Mouse (Mus musculus): ENCODE measurements at regions not wholly inside any gene's neighbourhood (a gene's known extent, or its start where the extent isn't known, plus 50 kb on each side); places are given as distances from the start of the nearest gene placed in this dataset.

GRCm38 (mm10) chr12:9847465-9848205, 277.7 kb downstream of the Osr1 start:
- no peak for DNase-seq

- no peak for DNase-seq
Measured at GRCm38 (mm10) chr12:9855503-9856024, 285.6 kb downstream of the Osr1 start.

GRCm38 (mm10) chr12:9856128-9856621, 286.3 kb downstream of the Osr1 start:
- DNase-seq = no peak

DNA sequence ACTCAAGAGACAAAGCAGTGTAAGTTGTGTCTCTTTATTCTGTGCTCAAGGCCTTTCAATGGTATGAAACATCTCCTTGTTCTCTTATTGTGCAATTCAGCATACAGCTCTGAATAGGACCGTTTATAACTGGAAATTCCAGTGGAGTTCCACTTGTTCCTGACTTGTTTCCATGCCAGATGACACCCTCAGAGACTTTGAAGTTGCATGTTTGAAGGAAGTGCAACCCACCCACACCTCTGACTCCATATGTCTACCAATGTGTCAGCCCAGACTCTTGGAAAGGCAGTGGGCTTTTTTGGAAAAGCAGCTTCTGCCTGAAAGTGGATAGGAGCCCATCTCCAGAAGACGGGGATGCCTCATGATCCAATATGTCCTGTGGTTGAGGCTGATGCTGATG, 288.1 kb downstream of the Osr1 start:
- DNase-seq = no peak

DNA sequence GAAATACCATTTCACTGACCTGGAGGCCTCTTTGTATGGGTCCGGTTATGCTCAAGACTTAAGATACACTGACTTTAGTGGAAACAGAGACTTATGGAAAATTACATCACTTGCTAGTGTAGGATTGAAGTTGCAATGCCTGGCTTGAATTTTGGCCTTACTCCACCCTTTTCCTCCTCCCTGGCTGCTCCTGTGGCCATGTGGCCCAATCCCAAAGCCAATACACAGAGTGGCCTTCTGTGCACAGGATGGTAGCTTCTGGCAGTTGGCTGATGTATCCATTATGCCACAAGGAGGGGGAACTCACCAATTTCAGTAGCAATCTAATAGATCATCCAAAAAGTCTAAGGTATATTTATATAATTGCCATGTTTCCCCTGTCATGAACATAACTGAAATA, 292.4 kb downstream of the Osr1 start:
- DNase-seq = peak; percentile 10

- DNase-seq = peak; percentile 31
Measured at GRCm38 (mm10) chr12:9872236-9872635, 302.3 kb downstream of the Osr1 start.

DNA sequence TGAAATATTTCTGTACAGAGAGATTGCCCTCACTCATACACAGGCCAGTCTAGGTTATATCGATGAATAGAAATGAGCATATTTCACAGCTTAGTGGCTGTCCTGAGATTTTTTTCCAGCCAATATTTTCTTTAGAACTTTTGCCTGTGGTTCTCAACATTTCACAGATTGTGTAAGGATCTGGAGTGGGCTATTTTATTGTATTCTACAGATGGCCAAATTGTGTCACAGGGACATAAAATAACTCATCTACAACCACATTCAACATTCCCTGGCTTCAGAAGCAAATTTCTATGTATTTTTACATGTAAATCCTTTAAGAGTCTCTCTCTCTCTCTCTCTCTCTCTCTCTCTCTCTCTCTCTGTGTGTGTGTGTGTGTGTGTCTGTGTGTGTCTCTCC, 303.3 kb downstream of the Osr1 start:
- no peak for DNase-seq

DNA sequence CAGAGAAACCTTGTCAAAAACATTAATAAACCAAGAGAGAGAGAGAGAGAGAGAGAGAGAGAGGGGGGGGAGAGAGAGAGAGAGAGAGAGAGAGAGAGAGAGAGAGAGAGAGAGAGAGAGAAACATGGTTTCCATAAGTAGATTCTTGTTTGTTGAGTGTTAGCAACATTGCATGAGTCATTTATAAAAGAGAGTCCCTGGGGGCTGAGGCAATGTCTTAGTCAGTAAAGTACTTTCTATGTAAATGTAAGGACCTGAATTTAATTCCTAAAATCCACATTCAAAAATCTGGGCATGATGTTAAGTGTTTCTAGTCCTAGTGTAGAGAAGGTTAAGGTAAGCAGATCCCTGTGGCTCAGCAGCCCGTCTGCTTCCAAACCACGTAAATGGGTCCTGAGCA, 304.9 kb downstream of the Osr1 start:
- no peak for DNase-seq

DNA sequence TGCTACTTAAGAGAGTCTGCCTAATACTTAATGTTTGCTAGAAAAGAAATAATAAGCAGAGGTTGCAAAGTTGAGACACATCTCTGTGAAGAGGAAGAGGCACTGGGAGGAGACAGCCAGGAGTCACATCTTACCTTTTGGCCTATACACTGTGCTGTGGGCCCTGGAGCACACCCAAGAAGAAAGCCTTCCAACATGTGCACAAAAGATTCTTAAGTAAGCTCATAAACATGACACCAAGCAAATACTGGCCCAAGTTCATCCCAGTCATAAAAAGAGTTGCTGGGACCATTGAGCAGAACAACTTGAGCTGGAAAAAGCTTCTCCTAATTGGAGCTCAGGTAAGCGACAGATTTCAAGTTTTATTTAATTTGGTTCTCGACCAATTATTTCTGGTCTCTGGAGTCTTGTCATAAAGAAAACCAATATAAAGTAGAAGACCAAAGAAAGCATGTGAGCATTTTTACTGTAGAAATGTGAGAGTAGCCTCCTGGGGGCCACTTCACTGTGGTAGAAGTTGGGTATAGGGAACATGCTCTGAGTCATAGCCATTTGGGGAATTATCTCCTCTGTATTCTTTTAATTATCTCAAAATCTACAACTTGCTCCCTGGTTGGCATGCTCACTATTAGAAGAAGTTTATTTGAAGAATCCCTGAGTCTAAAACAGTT, 312.2 kb downstream of the Osr1 start:
- DNase-seq = no peak

DNA sequence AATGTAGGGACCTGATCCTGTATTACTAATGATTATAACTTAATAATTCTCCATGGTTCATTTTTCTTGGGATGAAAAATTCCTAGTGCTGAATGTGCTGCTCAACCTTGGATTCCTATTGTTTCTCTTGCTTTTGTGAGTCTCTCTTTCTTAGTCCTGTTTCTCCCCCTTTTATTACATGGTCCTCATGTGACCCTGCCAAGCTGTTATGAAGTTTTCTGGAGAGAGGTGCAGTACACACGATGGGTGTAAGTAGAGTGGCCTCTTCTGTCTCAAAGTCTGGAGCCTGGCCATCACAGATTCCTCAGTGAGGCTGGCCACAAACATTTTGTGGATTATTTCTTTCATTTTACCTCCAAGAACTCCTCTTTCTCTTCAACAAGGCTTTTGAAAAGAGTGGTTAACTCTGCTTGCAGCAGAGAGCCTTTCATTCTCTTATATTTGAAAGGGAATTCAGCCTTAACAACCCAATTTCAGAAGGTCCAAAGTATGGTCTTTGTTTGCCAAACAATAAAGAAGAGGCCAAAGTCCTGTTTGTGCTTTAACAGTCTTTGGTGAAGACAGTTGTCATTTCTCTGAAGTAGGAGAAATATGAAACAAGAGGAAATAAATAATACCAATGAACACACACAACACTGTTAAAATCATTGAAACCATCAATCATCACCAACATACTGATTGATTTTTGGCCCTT, 313.3 kb downstream of the Osr1 start:
- DNase-seq = no peak

DNA sequence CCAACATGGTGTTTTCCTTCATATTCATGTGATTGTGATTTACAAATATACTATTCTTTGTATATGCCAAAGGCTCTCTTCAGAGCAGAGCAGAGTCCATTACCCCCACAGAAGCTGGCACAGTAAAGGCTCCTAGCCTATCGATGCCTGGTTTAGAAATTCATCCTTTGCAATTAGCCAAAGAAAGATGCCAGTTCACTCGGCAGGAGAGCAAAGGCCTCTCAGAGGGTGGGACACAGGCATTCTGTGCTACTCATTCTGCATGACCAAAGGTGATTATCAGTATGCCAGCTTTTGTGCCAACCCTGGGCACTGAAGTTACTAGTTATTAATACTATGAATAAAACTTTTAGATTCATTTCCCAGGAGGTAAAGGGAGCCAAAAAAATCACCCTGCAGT, 324.6 kb downstream of the Osr1 start:
- no peak for DNase-seq

GRCm38 (mm10) chr12:9897980-9898379, 328.1 kb downstream of the Osr1 start:
- no peak for DNase-seq

- DNase-seq = no peak
Measured at GRCm38 (mm10) chr12:9898420-9898819, 328.5 kb downstream of the Osr1 start.

DNA sequence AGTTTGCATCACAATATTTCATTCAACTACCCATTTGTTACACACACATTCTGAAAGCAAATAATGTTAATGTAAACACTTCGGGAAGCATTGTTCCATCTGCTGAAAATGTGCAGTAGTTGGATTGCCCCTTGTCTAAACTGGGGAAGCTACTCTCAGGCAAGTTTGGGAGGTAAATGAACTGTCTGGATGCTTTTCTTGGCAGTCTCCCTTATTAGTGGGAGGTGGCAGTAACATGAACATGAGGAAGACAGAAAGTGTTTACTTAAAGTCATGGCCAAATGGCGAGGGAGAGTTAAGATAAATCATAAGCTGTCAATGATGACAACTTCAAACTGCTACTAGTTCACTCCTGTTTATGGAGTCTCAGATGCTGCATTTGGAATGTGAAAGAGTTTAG, 332.0 kb downstream of the Osr1 start:
- no peak for DNase-seq

DNA sequence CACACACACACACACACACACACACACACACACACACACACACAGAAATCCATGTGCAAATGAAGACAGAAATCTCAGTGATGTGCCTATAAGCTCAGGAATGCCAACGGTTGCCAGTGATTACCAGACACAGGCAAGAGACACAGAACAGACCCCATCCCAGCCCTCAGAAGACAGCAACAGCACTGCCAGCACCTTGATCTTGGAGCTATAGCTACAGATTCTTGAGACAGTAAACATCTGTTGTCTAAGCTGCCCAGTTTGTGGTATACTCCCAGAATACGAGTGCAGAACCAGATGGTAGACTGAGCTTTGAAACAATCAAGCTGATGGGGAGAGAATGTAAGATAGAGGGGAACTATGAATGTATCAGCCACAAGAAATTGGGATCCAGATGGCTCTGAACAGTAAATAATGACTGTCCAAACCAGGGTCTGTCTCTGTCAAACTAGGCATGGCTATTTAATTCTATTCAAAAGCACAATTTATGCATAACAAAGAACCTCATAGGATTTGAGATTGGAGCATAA, 333.9 kb downstream of the Osr1 start:
- DNase-seq = no peak

DNA sequence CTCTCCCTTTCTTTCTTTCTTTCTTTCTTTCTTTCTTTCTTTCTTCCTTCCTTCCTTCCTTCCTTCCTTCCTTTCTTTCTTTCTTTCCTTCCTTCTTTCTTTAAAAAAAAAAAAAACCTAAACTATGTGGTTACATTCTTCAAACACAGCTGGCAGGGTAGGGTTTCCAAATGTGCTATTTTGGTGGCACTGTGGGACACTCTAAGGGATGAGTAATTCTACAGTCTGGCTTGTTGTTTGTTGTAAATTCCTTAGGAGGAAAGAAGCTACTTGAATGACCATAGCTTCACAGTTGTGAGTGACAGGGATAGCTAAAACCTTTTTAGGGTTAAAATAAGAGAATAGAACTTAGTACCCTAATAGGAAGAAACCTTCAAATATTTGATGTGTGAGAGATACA, 342.4 kb downstream of the Osr1 start:
- DNase-seq = no peak

- DNase-seq = no peak
Measured at GRCm38 (mm10) chr12:9915726-9916140, 345.8 kb downstream of the Osr1 start.

DNA sequence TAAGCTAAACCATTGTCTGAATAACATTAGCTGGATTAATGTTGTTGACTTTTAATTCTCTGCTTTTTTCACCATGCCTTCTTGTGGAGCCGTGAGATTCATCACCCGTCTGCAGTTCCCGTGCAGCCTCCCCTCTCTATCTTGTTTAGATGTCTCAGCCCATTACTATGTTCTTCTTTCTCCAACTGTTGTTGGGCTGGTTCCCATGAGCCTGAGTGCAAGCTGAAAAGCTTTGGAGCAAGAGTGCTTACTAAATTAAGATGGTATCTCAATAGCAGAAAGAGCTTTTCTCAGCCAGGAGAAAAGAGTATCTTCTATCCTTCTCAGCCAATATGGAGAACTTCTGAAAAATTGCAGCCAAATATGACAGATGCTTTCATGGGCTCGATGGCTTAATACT, 348.1 kb downstream of the Osr1 start:
- DNase-seq = no peak

DNA sequence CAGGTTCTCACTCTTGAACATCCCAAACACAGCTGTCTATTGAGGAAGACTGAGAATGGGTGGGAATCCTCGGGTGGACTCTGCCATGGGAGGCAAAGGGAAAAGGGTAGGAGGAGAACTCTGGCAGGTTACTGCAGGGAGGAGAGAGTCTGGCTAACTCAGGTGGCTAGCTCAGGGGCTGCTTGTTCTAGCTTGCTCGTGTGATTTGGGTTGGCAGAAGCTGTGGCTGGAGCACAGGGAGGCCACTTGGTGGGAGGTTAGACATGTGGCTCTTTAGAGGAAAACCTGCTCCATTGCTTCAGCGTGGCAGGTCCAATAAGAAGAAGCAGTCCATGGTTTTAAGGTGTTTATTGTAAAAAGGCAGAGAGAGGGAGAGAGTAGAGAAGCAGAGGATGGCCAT, 349.1 kb downstream of the Osr1 start:
- DNase-seq = peak; percentile 6

DNA sequence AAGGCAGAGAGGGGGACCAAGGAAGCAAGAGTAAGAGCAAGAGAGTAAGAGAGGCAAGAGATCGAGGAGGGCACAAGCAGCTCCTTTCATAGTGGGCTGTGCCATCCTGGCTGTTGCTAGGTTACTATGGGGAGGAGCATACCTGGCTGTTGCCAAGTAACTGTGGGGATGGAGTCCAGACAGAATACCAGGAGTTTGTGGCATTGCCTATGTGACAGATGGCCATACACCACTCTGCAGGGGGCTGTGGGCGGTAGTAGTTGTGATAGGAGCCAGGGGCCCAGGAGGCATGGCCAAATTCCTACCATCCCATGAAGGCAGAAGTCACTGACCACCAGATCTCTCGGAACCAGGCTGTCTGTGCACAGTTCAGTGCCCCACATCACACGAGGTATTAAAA, 349.5 kb downstream of the Osr1 start:
- peak; percentile 74 for DNase-seq

DNA sequence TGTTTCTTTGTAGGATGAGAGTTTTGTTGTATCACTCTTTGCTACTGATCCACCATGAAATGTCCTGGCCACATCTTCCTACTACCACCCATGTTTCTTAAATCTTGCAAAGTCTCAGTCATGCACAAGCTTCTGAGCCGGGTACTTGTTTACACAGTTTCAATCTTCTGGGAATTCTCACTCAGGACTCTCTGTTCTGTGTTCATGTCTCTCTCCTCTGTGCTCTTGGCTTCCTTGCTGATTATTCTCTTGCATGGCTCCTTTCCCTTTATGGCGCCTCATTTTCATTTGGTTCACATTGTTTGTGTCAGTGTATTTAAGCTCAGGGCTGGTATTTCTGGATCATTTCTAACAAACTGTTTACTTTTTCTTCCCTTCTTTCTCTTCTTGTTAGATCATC, 350.5 kb downstream of the Osr1 start:
- no peak for DNase-seq

DNA sequence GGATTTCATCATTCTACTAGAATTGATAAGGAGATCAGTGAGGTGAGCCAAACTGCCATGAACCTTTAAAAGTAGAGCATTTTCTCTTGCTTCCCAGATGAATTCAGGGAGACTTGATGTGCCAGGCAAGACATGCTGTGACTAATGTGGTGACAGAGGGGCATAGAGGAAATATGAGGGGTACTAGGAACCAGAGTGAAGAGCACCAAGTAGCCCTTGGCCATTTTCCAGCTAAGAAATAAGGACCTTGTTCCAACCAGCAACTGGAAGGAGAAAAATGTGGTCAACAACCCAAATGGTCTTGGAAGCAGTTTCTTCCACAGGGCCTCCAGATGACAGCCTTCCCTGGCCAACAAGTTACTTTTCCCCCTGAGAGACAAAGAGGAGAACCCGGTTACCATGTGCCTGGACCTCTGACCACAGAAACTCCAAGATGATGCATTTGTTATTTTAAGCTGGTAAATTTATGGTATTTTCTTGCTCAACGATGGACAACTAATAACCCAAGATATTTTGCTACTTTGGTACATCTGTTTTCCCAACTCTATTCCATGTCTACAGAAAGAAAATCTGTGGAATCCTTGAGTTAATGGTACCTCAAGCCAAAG, 351.8 kb downstream of the Osr1 start:
- no peak for DNase-seq

GRCm38 (mm10) chr12:9924561-9924960, 354.6 kb downstream of the Osr1 start:
- no peak for DNase-seq

All from cerebellum, adult 9-10 months (tissue).